Mouse (Mus musculus) hindbrain, embryonic 11.5 days (tissue): Measurements from ENCODE around the gene Gfra1. TPM values are rescaled to one million over a fixed set of nuclear protein-coding genes. Genes with fewer than 3 reads are reported as not detected.

Experiments used
- ATAC-seq: fragments of 200-750 bp; cut with Nextera tagmentation; 2 replicates; pipeline ENCODE4 v1.8.0; 2017; ENCODE audit warnings: mild to moderate bottlenecking, moderate TSS enrichment, moderate library complexity; ENCODE audit not compliant: low FRiP score
- DNase-seq: peaks from one replicate; pipeline ENCODE4 v3.0.0-alpha.2; 2015; ENCODE audit warnings: low spot score
- H3K27ac ChIP-seq: fragments of 300-500 bp; sonication (generic); 2 replicates; pipeline ENCODE4 v1.5.1; 2014; ENCODE audit warnings: mild to moderate bottlenecking, low read depth, low read length
- H3K27me3 ChIP-seq: fragments of 300-500 bp; sonication (generic); 2 replicates; pipeline ENCODE4 v1.6.1; 2014; ENCODE audit warnings: mild to moderate bottlenecking, low read length, moderate library complexity, mixed read lengths; ENCODE audit not compliant: control insufficient read depth, insufficient read depth
- H3K36me3 ChIP-seq: fragments of 300-500 bp; sonication (generic); 2 replicates; pipeline ENCODE4 v1.6.1; 2014; ENCODE audit warnings: mild to moderate bottlenecking, low read length, moderate library complexity, mixed read lengths; ENCODE audit not compliant: control insufficient read depth, insufficient read depth
- H3K4me1 ChIP-seq: fragments of 300-500 bp; sonication (generic); replicated peaks from 2 replicates; pipeline ENCODE4 v1.6.1; 2014; ENCODE audit warnings: low read length, mixed read lengths; ENCODE audit not compliant: control insufficient read depth, insufficient read depth
- H3K4me2 ChIP-seq: fragments of 300-500 bp; sonication (generic); replicated peaks from 2 replicates; pipeline ENCODE4 v1.6.1; 2014; ENCODE audit warnings: mild to moderate bottlenecking, low read depth, low read length
- H3K4me3 ChIP-seq: fragments of 300-500 bp; sonication (generic); 2 replicates; pipeline ENCODE4 v1.5.1; 2014; ENCODE audit warnings: low read depth, low read length
- H3K9ac ChIP-seq: fragments of 300-500 bp; sonication (generic); 2 replicates; pipeline ENCODE4 v1.6.1; 2014; ENCODE audit warnings: low read depth, low read length
- H3K9me3 ChIP-seq: fragments of 300-500 bp; sonication (generic); 2 replicates; pipeline ENCODE4 v1.6.1; 2016; ENCODE audit warnings: low read length; ENCODE audit not compliant: control insufficient read depth
- WGBS: fragments of 180-500 bp; shearing (Covaris S2); extraction: QIAGEN DNeasy Blood & Tissue Kit; methylation state at CpG from one replicate; pipeline ENCODE4 v1.1.7; 2014; 5-methylcytosine and 5-hydroxymethylcytosine counted together
- polyA plus RNA-seq: library from polyadenylated mRNA; unstranded; fragments of >200 nt; fragmentation: Nextera tagmentation; extraction: Ambion mirVana; gene quantifications from 2 replicates; pipeline ENCODE4 v1.2.1, GENCODE M21; 2014

The Gfra1 gene
- polyA plus RNA-seq, 1 experiment from 2014 or later = 30.6 TPM

DNA sequence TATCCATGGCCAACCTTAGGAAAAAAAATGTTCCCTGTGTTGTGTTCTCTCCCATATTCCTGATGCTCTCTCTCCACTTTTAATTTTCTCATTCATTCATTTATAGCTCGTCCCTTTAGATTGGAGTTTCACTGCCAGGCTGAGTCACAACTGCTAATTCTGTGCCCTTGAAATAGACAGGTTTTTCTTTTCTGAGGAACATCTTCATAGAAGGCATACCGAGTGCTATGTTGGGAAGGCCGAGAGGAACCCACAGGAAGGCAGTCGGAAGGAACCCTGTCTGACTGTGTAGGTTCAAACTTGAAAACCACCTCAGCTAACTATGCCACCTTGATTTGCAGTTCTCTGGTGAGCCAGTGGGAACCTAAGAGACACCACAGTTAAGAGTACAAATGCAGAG is 81.6 kb downstream of the Gfra1 start:
- H3K27ac ChIP-seq = no peak overlapping the region
- H3K4me3 ChIP-seq = no peak overlapping the region
- no peak overlapping the region for H3K9ac ChIP-seq
- H3K4me2 ChIP-seq = no peak overlapping the region
- H3K36me3 ChIP-seq = no peaks in the 10 kb centered on the region
- H3K4me1 ChIP-seq = no peaks in the 10 kb centered on the region
- WGBS = 95% methylated on average over 4 of the region's 4 CpGs
- DNase-seq (no peak), ATAC-seq (no peak)
- no peaks in the 10 kb centered on the region for H3K27me3 ChIP-seq
- no peaks in the 10 kb centered on the region for H3K9me3 ChIP-seq

DNA sequence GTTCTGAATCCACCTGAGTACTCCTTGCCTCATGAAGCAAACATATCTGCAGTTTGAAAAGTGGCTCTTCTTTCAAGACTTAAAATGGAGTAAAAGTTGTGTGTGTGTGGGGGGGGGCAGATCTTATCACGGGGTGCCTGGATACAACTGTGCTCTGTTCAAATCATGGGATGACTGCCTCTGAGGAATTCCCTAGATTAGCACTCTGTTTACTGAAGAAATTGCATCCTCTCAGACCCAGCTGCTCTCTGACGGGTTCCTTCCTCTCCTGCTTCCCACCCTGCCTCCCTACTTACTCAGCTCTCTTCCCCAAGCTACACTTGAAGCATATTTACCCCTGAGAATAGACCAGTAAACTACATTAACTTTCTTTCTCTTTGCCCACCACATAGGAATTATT is 87.2 kb downstream of the Gfra1 start:
- DNase-seq = no peak
- no peaks in the 10 kb centered on the region for H3K27me3 ChIP-seq
- no peak overlapping the region for H3K4me2 ChIP-seq
- H3K4me1 ChIP-seq = no peaks in the 10 kb centered on the region
- no peaks in the 10 kb centered on the region for H3K9me3 ChIP-seq
- no peak overlapping the region for H3K9ac ChIP-seq
- H3K27ac ChIP-seq = no peak overlapping the region
- WGBS = 64% methylated on average over 2 of the region's 2 CpGs
- no peak for ATAC-seq
- H3K36me3 ChIP-seq = no peaks in the 10 kb centered on the region
- no peak overlapping the region for H3K4me3 ChIP-seq

DNA sequence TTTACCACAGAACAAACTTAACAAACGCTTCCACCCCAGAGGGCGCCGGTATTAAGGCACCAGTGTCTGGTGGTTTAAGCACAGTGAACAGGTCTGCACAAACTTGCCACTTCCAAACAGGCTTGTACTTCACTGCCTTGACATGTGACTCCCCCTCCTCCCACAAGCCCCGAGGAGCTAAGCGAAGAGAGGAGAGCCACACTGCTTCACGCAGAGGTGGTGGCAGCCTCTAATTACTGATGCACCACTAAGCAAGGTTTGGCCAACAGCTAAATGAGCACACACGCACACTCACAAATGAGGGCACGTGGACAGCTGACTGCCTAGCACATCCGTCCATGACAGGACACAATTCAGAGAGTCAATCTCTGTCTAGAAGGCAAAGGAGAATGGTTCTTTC is 91.0 kb downstream of the Gfra1 start:
- no peaks in the 10 kb centered on the region for H3K4me1 ChIP-seq
- no peaks in the 10 kb centered on the region for H3K36me3 ChIP-seq
- no peak overlapping the region for H3K27ac ChIP-seq
- no peak overlapping the region for H3K4me2 ChIP-seq
- H3K9me3 ChIP-seq = no peaks in the 10 kb centered on the region
- no peak overlapping the region for H3K4me3 ChIP-seq
- no peak for DNase-seq
- H3K27me3 ChIP-seq = no peaks in the 10 kb centered on the region
- ATAC-seq = no peak
- WGBS = 64% methylated on average over 9 of the region's 9 CpGs
- no peak overlapping the region for H3K9ac ChIP-seq

DNA sequence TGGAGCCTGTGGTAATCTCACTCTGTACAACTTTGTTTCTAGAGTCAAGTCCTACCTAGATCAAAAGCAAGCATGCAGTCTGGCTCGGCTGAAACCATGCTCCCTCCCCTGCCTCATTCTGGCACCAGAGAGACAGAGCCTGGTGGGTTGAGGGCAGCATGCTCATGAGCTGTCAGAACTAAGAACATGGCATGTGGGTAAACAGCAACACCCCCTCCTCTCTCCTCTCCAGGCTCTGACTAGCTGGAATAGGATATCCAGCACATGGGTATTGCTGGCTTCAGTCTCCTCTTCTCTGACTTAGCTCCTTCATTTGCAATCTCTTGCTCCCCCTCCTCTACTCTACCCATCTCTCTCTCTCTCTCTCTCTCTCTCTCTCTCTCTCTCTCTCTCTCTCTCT is 94.7 kb downstream of the Gfra1 start:
- ATAC-seq (no peak), DNase-seq (no peak)
- H3K27me3 ChIP-seq = no peaks in the 10 kb centered on the region
- no peaks in the 10 kb centered on the region for H3K4me1 ChIP-seq
- no peaks in the 10 kb centered on the region for H3K36me3 ChIP-seq
- H3K27ac ChIP-seq = no peak overlapping the region
- no peak overlapping the region for H3K4me3 ChIP-seq
- no peaks in the 10 kb centered on the region for H3K9me3 ChIP-seq
- H3K9ac ChIP-seq = no peak overlapping the region
- 64% methylated on average over 1 of the region's 1 CpGs for WGBS
- no peak overlapping the region for H3K4me2 ChIP-seq

DNA sequence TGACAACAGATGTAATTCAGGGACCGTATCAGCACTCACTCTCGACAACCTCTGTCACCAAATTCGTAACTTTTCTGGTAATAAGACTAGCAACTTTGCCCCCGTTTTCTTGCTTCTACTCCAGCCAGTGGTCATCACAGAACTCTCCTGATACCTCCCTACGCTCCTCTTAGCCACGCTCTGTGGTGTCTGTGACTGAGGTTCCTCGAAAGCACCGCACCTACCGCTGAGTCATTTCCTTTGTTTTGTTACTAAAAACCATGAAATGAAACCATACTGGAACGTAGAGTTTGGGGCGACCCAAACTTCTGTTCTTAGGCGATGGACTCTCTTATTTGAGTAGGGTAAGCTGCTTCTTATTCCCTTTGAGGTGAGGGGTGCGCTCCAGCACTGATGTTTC is 97.6 kb downstream of the Gfra1 start:
- peaks cover 3% of the 10 kb centered on the region; the same call in 1 of the 2 replicates for H3K4me1 ChIP-seq
- no peaks in the 10 kb centered on the region for H3K27me3 ChIP-seq
- H3K9me3 ChIP-seq = no peaks in the 10 kb centered on the region
- no peak overlapping the region for H3K9ac ChIP-seq
- ATAC-seq = no peak
- H3K4me2 ChIP-seq = no peak overlapping the region
- no peak overlapping the region for H3K4me3 ChIP-seq
- no peaks in the 10 kb centered on the region for H3K36me3 ChIP-seq
- no peak for DNase-seq
- H3K27ac ChIP-seq = no peak overlapping the region
- WGBS = 91% methylated on average over 13 of the region's 13 CpGs

DNA sequence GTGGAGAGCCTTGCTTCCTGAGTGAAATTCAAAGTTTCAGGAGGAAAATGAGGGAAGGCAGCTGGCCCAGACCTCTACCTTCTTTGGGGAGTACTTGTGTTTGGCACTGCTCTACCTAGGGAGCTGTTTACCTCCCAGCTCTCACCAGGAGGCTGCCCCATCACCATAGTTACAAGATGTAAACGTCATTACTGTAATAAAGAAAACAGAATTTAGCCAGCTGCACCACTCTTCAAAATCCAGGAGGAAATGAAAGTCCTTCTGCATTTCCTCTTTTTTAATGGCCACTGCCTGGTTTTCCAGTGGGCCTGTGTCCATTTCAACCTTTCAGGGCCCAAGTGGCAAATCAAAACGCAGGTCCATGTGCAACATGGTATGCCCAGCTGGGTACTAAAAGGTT is 101.8 kb downstream of the Gfra1 start:
- Histone ChIP-seq H3K27ac (no peak overlapping the region), H3K27me3 (no peaks in the 10 kb centered on the region), H3K9me3 (no peaks in the 10 kb centered on the region), H3K4me2 (no peak overlapping the region), H3K9ac (no peak overlapping the region), H3K4me3 (no peak overlapping the region), H3K36me3 (no peaks in the 10 kb centered on the region), H3K4me1 (peaks cover 3% of the 10 kb centered on the region; the same call in 1 of the 2 replicates)
- 38% methylated on average over 2 of the region's 2 CpGs for WGBS
- DNase-seq (no peak), ATAC-seq (no peak)

DNA sequence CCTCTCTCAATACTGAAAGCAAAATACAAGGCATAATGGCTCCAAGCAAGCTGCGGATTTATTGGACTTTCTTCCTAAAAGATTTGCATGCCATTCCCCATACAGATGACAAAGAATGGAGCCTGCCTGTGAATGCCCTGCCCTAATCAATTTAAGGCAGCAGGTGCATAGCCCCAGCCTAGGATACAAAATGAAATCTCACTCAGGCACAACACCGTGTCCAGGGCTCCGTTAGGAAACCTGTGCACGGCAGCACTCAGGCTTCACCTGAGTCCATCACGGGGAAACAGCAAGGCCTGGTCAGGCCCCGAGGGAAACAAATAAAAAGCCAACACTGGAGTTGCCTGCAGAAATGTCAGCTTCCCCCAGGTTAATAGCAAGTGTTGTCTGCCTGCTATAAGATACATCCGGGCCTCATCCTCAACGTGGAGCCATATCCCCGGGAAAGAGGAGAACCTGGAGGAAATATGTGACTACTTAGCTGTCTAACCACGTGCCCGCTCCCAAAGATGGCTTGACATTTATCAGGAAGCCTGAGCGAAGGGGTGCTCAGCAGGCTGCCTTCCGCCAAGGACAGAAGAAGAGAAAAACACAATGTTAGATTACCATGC is 102.3 kb downstream of the Gfra1 start:
- Histone ChIP-seq H3K4me1 (peaks cover 3% of the 10 kb centered on the region; the same call in 1 of the 2 replicates), H3K27me3 (no peaks in the 10 kb centered on the region), H3K4me3 (no peak overlapping the region), H3K9me3 (no peaks in the 10 kb centered on the region), H3K27ac (peak overlapping the region; percentile 4; the same call in 1 of the 2 replicates), H3K4me2 (no peak overlapping the region), H3K36me3 (no peaks in the 10 kb centered on the region), H3K9ac (no peak overlapping the region)
- no peak for ATAC-seq
- 55% methylated on average over 13 of the region's 13 CpGs for WGBS
- no peak for DNase-seq

DNA sequence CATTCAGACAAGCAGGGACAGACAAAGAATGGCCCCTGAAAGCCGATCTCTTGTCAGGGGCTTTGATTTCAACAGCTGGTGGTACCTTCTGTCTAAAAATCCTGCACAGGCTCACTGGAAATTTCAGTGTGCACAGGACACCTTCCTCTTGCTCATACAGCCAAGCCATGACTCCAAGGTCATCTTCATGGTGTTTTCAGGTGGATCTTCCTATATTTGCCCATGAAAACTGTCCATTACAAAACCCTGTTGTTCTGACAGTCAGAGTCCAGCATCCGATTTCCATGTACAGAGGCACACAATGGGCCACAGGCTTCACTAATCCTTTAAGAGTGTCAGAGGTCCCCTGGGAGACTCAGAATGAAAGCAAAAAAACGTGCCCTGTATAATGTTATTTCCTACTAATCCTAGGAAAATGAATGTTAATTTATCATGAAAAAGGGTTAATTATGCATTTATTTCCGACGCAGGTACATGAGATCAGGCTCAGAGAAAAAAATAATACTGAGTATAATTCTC is 105.8 kb downstream of the Gfra1 start:
- ATAC-seq = no peak
- Histone ChIP-seq H3K9me3 (no peaks in the 10 kb centered on the region), H3K4me1 (peaks cover 3% of the 10 kb centered on the region; the same call in 1 of the 2 replicates), H3K27me3 (no peaks in the 10 kb centered on the region), H3K4me2 (no peak overlapping the region), H3K4me3 (no peak overlapping the region), H3K27ac (peak overlapping the region; percentile 70), H3K9ac (no peak overlapping the region), H3K36me3 (no peaks in the 10 kb centered on the region)
- DNase-seq = peak; percentile 64
- WGBS = 36% methylated on average over 5 of the region's 5 CpGs

DNA sequence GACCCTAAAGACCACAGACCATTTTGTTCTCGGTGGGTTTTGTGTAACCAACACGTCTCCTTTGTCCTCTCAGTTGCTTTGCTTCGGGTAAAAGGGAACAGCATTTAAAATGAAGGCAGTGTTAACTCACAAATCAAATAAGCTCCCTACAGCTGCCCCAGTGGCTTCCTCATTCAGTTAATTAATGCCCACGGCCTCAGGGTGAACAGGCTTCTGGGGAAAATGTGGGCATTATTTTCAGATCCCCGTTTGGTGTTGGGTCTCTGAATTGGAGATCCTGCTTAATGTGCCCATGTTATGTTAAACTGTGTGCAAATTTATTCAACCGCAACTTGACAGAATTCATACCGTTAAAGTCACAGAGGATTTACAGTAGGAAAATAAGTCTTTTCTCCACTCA is 110.6 kb downstream of the Gfra1 start:
- no peak overlapping the region for H3K9ac ChIP-seq
- 62% methylated on average over 7 of the region's 7 CpGs for WGBS
- no peak overlapping the region for H3K4me2 ChIP-seq
- no peak for DNase-seq
- no peaks in the 10 kb centered on the region for H3K9me3 ChIP-seq
- no peaks in the 10 kb centered on the region for H3K27me3 ChIP-seq
- ATAC-seq = no peak
- no peaks in the 10 kb centered on the region for H3K4me1 ChIP-seq
- no peak overlapping the region for H3K4me3 ChIP-seq
- no peaks in the 10 kb centered on the region for H3K36me3 ChIP-seq
- peak overlapping the region; percentile 11; the same call in 1 of the 2 replicates for H3K27ac ChIP-seq
